Mouse (Mus musculus): Measurements from ENCODE around the gene Tmem44. TPM values are rescaled to one million over a fixed set of nuclear protein-coding genes. Genes with fewer than 3 reads are reported as not detected.

Gene Tmem44
- 0.95 TPM for total RNA-seq (2023)

DNA sequence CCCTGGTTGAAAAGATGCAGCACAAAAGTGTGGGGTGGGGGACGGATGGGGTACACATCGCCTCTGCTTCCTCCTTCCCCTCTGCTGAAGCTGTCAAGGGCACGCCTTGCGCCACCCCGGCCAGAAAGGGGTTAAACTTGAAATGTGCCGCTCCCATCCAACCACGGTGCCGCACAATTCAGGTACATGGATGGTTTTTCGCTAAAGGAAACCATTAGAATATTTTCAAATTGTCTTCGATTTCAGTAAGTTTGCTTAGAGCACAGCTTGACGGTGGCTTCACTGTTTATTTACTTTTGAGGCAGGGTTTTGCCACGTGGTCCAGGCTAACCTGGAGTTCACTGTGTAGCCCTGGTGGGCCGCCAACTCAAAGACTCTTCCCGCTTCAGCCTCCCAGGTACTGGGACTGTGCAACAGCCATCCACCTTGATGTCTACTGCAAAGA, at the start of gene Tmem44:
TSS of gene Tmem44 (minus strand) at position 95 of the 445 bp plus-strand sequence.

DNA sequence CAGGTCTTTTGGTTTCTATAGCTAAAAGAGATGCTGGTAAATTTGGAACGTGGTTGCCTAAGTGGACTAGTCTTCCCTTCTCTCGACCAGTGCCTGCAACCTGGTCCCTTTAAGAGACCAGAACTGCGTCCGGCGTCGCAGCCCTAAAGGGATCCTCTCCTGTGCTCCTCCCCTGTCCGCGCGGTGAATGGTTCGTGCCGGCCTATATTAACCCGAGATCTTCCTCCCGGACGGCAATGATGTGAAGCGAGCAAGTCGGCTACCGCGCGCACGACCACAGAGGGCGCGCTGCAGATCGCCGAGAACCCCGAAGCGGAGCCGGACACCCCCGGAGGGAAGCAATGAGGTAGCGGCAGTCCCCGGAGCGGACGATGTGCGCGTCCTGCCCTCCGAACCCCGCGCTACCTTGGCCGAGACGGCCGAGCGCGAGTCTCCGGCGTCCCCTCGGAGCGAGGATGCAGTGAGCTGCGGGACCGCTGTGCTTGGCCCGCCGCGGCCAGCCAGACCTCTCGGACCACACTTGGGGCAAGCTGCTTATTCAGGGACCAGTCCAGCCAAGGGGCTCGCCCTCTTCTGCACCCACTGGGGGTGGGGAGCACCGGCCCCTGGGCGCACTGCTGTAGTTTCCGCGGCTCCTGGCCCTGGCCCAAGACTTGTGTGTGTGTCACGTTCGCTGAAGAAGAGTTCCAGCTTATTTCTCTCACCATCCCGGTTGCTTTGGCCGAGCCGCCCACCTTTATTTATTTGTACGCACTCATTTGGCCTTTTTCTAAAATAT, 49.0 kb upstream of the Tmem44 start, which contains the start of gene Fam43a:
TSS of gene Fam43a (plus strand) at position 233 of the 778 bp plus-strand sequence.

GRCm38 (mm10) chr16:30587494-30588327, 37.1 kb upstream of the Tmem44 start, which contains the start of gene Lsg1:
Lsg1 (minus strand) TSS chr16:30587592.

Other genes with a start within 250 kb of the Tmem44 start
- 1.3 TPM for gene Gp5, start 240.1 kb downstream of the Tmem44 start, total RNA-seq (2023)
- gene Atp13a3, start 144.9 kb downstream of the Tmem44 start, total RNA-seq (2023), result 99.2 TPM
- 79.8 TPM for gene Lsg1, start 36.8 kb upstream of the Tmem44 start, total RNA-seq (2023)
- gene Fam43a, start 48.9 kb upstream of the Tmem44 start, total RNA-seq (2023), result 9.9 TPM